Mouse (Mus musculus) forebrain, embryonic 11.5 days (tissue): ENCODE results near the gene St6gal1. TPM values are rescaled to one million over a fixed set of nuclear protein-coding genes. Genes with fewer than 3 reads are reported as not detected.

Experiments
- ATAC-seq: fragments of 200-750 bp; cut with Nextera tagmentation; replicated peaks from 2 replicates; pipeline ENCODE4 v1.8.0; 2017; ENCODE audit warnings: moderate TSS enrichment; ENCODE audit not compliant: low FRiP score
- DNase-seq: peaks from one replicate; pipeline ENCODE4 v3.0.0-alpha.2; 2017; ENCODE audit warnings: low spot score
- H3K27ac ChIP-seq: fragments of 300-500 bp; sonication (generic); 2 replicates; pipeline ENCODE4 v1.5.1; 2014; ENCODE audit warnings: low read depth, low read length
- H3K27me3 ChIP-seq: fragments of 300-500 bp; sonication (generic); 2 replicates; pipeline ENCODE4 v1.6.1; 2014; ENCODE audit warnings: mild to moderate bottlenecking, low read length, mixed read lengths; ENCODE audit not compliant: control insufficient read depth, insufficient read depth
- H3K36me3 ChIP-seq: fragments of 300-500 bp; sonication (generic); 2 replicates; pipeline ENCODE4 v1.6.1; 2014; ENCODE audit warnings: mild to moderate bottlenecking, low read length, moderate library complexity, mixed read lengths; ENCODE audit not compliant: control insufficient read depth, insufficient read depth
- H3K4me1 ChIP-seq: fragments of 300-500 bp; sonication (generic); replicated peaks from 2 replicates; pipeline ENCODE4 v1.6.1; 2014; ENCODE audit warnings: low read length, mixed read lengths; ENCODE audit not compliant: control insufficient read depth, insufficient read depth
- H3K4me2 ChIP-seq: fragments of 300-500 bp; sonication (generic); 2 replicates; pipeline ENCODE4 v1.6.1; 2014; ENCODE audit warnings: low read depth, mild to moderate bottlenecking, low read length, moderate library complexity, mixed read lengths; ENCODE audit not compliant: severe bottlenecking
- H3K4me3 ChIP-seq: fragments of 300-500 bp; sonication (generic); 2 replicates; pipeline ENCODE4 v1.5.1; 2014; ENCODE audit warnings: low read depth, low read length
- H3K9ac ChIP-seq: fragments of 300-500 bp; sonication (generic); 2 replicates; pipeline ENCODE4 v1.6.1; 2014; ENCODE audit warnings: low read length
- H3K9me3 ChIP-seq: fragments of 300-500 bp; sonication (generic); 2 replicates; pipeline ENCODE4 v1.6.1; 2016; ENCODE audit warnings: low read length, mixed read lengths; ENCODE audit not compliant: control insufficient read depth
- WGBS: fragments of 180-500 bp; shearing (Covaris S2); extraction: QIAGEN DNeasy Blood & Tissue Kit; methylation state at CpG from one replicate; pipeline ENCODE4 v1.1.7; 2014; 5-methylcytosine and 5-hydroxymethylcytosine counted together
- polyA plus RNA-seq: library from polyadenylated mRNA; unstranded; fragments of >200 nt; fragmentation: Nextera tagmentation; extraction: Ambion mirVana; gene quantifications from 2 replicates; pipeline ENCODE4 v1.2.1, GENCODE M21; 2014

St6gal1 gene
- polyA plus RNA-seq, 1 experiment from 2014 or later, result 24.7 TPM

- Histone ChIP-seq H3K4me1 (no peaks in the 10 kb centered on the region), H3K36me3 (no peaks in the 10 kb centered on the region), H3K27ac (no peak overlapping the region), H3K4me3 (no peak overlapping the region), H3K9me3 (no peaks in the 10 kb centered on the region), H3K9ac (no peak overlapping the region), H3K27me3 (no peaks in the 10 kb centered on the region), H3K4me2 (no peak overlapping the region)
- WGBS, result 81% methylated on average over 3 of the region's 3 CpGs
- DNase-seq (no peak), ATAC-seq (no peak)
Measured at GRCm38 (mm10) chr16:23361434-23361970, 137.0 kb downstream of the St6gal1 start.

DNA sequence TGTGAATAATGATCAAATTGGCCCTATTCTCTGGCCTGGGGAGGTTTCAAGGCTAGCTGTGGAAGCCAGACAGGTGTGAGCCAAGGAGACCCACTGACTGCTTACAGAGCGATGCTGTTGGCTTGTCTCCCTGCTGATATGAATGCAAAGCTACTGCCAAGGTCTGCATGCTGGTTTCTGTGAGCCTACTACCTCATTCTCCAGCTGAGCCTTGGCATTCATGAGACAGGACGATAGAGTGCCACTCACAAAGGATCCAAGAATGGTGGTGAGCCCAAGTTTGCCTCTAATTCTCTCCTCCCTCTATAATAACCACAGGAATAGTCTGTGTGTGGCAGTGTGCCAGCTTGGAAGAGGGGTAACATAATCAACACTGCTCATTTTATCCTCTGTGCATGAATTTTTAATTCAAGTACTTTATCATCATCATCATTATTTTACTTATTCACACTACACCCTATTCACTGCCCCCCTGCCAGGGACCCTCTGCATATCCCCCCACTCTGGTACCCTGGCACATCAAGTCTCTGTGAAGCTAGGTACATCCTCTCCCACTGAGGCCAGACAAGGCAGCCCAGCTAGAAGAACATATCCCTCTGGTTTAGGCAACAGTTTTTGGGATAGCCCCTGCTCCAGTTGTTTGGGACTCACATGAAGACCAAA, 139.9 kb downstream of the St6gal1 start:
- H3K27me3 ChIP-seq, result no peaks in the 10 kb centered on the region
- H3K4me3 ChIP-seq, result no peak overlapping the region
- DNase-seq (no peak), ATAC-seq (no peak)
- no peak overlapping the region for H3K4me2 ChIP-seq
- H3K9me3 ChIP-seq, result no peaks in the 10 kb centered on the region
- no peak overlapping the region for H3K9ac ChIP-seq
- H3K4me1 ChIP-seq, result no peaks in the 10 kb centered on the region
- no peaks in the 10 kb centered on the region for H3K36me3 ChIP-seq
- WGBS, result 81% methylated on average over 2 of the region's 2 CpGs
- H3K27ac ChIP-seq, result no peak overlapping the region

- Histone ChIP-seq H3K36me3 (no peaks in the 10 kb centered on the region), H3K4me1 (no peaks in the 10 kb centered on the region), H3K27me3 (no peaks in the 10 kb centered on the region), H3K4me2 (no peak overlapping the region), H3K4me3 (no peak overlapping the region), H3K27ac (no peak overlapping the region), H3K9ac (no peak overlapping the region), H3K9me3 (no peaks in the 10 kb centered on the region)
- 56% methylated on average over 3 of the region's 3 CpGs for whole genome bisulfite sequencing
- ATAC-seq (no peak), DNase-seq (no peak)
Measured at GRCm38 (mm10) chr16:23369124-23369523, 144.6 kb downstream of the St6gal1 start.

- no peak overlapping the region for H3K9ac ChIP-seq
- no peaks in the 10 kb centered on the region for H3K9me3 ChIP-seq
- 95% methylated on average over 7 of the region's 7 CpGs for WGBS
- no peak overlapping the region for H3K27ac ChIP-seq
- H3K4me2 ChIP-seq, result no peak overlapping the region
- DNase-seq (no peak), ATAC-seq (no peak)
- H3K4me1 ChIP-seq, result no peaks in the 10 kb centered on the region
- H3K36me3 ChIP-seq, result no peaks in the 10 kb centered on the region
- H3K27me3 ChIP-seq, result no peaks in the 10 kb centered on the region
- H3K4me3 ChIP-seq, result no peak overlapping the region
Measured at GRCm38 (mm10) chr16:23370724-23371123, 146.2 kb downstream of the St6gal1 start.

DNA sequence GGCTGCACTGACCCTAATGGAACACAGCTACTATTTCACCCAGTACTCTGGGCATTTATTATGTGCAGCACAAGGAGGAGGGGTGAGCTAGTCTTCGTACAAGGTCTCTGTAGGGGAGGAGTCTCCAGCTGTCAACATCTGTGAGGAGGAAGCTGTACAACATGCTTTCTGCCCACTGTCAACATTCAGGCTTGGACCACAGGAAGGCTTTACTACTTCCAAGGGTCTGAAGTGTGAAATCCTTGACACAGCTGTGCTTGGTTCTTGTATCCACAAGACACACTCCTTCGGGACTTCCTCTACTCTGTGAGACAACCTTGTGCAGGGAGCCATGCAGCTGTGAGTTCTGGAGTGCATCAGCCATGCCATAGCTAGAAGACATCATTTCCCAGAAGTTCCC, 147.8 kb downstream of the St6gal1 start:
- H3K27ac ChIP-seq, result no peak overlapping the region
- no peak for ATAC-seq
- 95% methylated on average over 2 of the region's 2 CpGs for WGBS

GRCm38 (mm10) chr16:23374068-23374467, 149.5 kb downstream of the St6gal1 start:
- H3K4me3 ChIP-seq, result no peak overlapping the region
- H3K36me3 ChIP-seq, result no peaks in the 10 kb centered on the region
- no peak overlapping the region for H3K27ac ChIP-seq
- no peak for ATAC-seq
- H3K9ac ChIP-seq, result no peak overlapping the region
- no peaks in the 10 kb centered on the region for H3K27me3 ChIP-seq
- no peak for DNase-seq
- no peak overlapping the region for H3K4me2 ChIP-seq
- H3K9me3 ChIP-seq, result no peaks in the 10 kb centered on the region
- H3K4me1 ChIP-seq, result no peaks in the 10 kb centered on the region
- WGBS, result 86% methylated on average over 4 of the region's 4 CpGs

More for the DNA sequence above, 147.8 kb downstream of the St6gal1 start:
- DNase-seq, result no peak
- Histone ChIP-seq H3K27me3 (no peaks in the 10 kb centered on the region), H3K36me3 (no peaks in the 10 kb centered on the region), H3K4me3 (no peak overlapping the region), H3K4me2 (no peak overlapping the region), H3K4me1 (no peaks in the 10 kb centered on the region), H3K9me3 (no peaks in the 10 kb centered on the region), H3K9ac (no peak overlapping the region)

GRCm38 (mm10) chr16:23374938-23375337, 150.4 kb downstream of the St6gal1 start:
- Histone ChIP-seq H3K4me2 (no peak overlapping the region), H3K36me3 (no peaks in the 10 kb centered on the region), H3K4me3 (no peak overlapping the region), H3K9ac (no peak overlapping the region), H3K9me3 (no peaks in the 10 kb centered on the region), H3K4me1 (no peaks in the 10 kb centered on the region), H3K27ac (no peak overlapping the region), H3K27me3 (no peaks in the 10 kb centered on the region)
- DNase-seq (no peak), ATAC-seq (no peak)
- WGBS, result 84% methylated on average over 5 of the region's 5 CpGs

GRCm38 (mm10) chr16:23376189-23376588, 151.6 kb downstream of the St6gal1 start:
- Histone ChIP-seq H3K9ac (no peak overlapping the region), H3K36me3 (no peaks in the 10 kb centered on the region), H3K27ac (no peak overlapping the region), H3K9me3 (no peaks in the 10 kb centered on the region), H3K4me3 (no peak overlapping the region), H3K27me3 (no peaks in the 10 kb centered on the region), H3K4me1 (no peaks in the 10 kb centered on the region), H3K4me2 (no peak overlapping the region)
- DNase-seq (no peak), ATAC-seq (no peak)
- 65% methylated on average over 10 of the region's 10 CpGs for WGBS
